ENCODE assay signal across 19 mouse cellular contexts in the genomic region with DNA sequence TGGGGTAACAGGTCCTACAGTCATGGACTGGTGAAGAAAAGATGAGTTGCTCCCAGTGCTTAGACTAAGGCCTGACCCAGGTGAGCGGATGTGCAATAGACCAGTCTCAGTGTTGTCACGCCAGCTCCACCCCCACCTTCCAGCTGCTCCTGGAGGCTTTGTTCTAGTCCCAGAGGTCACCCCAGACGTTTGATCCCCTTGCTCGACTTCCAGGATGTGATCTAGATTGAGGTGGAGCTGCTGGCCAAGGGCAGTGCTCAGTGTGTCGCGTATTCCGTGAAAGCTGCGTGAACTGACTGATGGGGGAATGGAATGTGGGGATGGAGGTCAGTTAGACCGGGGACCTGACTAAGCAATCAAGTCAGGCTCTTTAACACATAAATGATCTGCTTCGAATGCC. TPM values are rescaled to one million over a fixed set of nuclear protein-coding genes. Genes with fewer than 3 reads are reported as not detected.
DNase-seq lines count a peak whose midpoint lies in the region; ATAC-seq and TF ChIP-seq lines count a peak whose summit lies in the region.
"Had no signal": no experiment of that assay in that cellular context is flagged by ENCODE, and none has a peak within 500 bp of the region (broad histone marks: within the 10 kb centered on the region; RNA-seq: fewer than 3 reads in every experiment).

No protein-coding gene starts in this region.

- ATAC-seq in kidney, embryonic 16.5 days (ENCODE audit: low FRiP score, low TSS enrichment) = 0 out of 2 replicates have a peak, but pooled peaks have one; percentile 14
- no peak for ATAC-seq in limb, embryonic 12.5 days (ENCODE audit: insufficient number of reproducible peaks, insufficient read depth, low FRiP score, low TSS enrichment, low read depth)
- ATAC-seq: forebrain, embryonic 14.5 days had no signal

- no peak for TF ChIP-seq CTCF in E14TG2a.4 (conservative IDR thresholded peaks at IDR 0.05; ENCODE audit: low read length)

- no peak for DNase-seq in kidney, postnatal 10 days
- peak; percentile 94 for DNase-seq in ZHBTc4 (ENCODE audit: low read depth, low spot score)
- DNase-seq in ovary, postnatal 14 days (ENCODE audit: low spot score) = no peak
- DNase-seq in urinary bladder, postnatal 10 days (ENCODE audit: low spot score) = no peak
- DNase-seq: cerebellum, adult 11 months; cerebellum, postnatal 36 days; heart, adult 2 months; heart, postnatal 10 days; kidney, adult 11 months; kidney, postnatal 4 days; lung, postnatal 10 days; thymus, postnatal 25 days had no signal

- peaks cover 61% of the 10 kb centered on the region for H3K4me1 ChIP-seq in kidney, embryonic 16.5 days (ENCODE audit: insufficient read depth, low read length)
- peaks cover 86% of the 10 kb centered on the region for H3K4me1 ChIP-seq in E14TG2a.4 (replicated peaks; ENCODE audit: low read depth, low read length)
- H3K4me1 ChIP-seq in limb, embryonic 12.5 days (replicated peaks) = peaks cover 72% of the 10 kb centered on the region

- no peak overlapping the region for H3K4me3 ChIP-seq in kidney, embryonic 16.5 days (ENCODE audit: low read length)
- H3K4me3 ChIP-seq in E14TG2a.4 (replicated peaks; ENCODE audit: low read length) = peak overlapping the region; percentile 71
- H3K4me3 ChIP-seq in limb, embryonic 12.5 days (replicated peaks) = no peak overlapping the region
- H3K4me3 ChIP-seq: heart, adult 2 months; hindbrain, embryonic 15.5 days; megakaryocyte, embryonic 14.5 days had no signal

- no peaks in the 10 kb centered on the region; the same call in 1 of the 2 replicates for H3K9me3 ChIP-seq in kidney, embryonic 16.5 days (ENCODE audit: low read length)
- H3K9me3 ChIP-seq in E14TG2a.4 (ENCODE audit: low read length) = no peaks in the 10 kb centered on the region
- no peaks in the 10 kb centered on the region for H3K9me3 ChIP-seq in limb, embryonic 12.5 days
- H3K9me3 ChIP-seq: hindbrain, embryonic 15.5 days had no signal

- no peaks in the 10 kb centered on the region for H3K36me3 ChIP-seq in kidney, embryonic 16.5 days (ENCODE audit: insufficient read depth, low read length)
- peaks cover 6% of the 10 kb centered on the region; the same call in 1 of the 2 replicates for H3K36me3 ChIP-seq in E14TG2a.4 (ENCODE audit: insufficient read depth, low read length)
- H3K36me3 ChIP-seq in limb, embryonic 12.5 days = peaks cover 4% of the 10 kb centered on the region; the same call in 1 of the 2 replicates
- H3K36me3 ChIP-seq: hindbrain, embryonic 15.5 days had no signal

- H3K9ac ChIP-seq in kidney, embryonic 16.5 days (replicated peaks; ENCODE audit: low read length) = no peak overlapping the region
- H3K9ac ChIP-seq in limb, embryonic 12.5 days (replicated peaks) = no peak overlapping the region
- H3K9ac ChIP-seq: hindbrain, embryonic 15.5 days; liver, embryonic 14.5 days had no signal

- no peaks in the 10 kb centered on the region for H3K27me3 ChIP-seq in kidney, embryonic 16.5 days (ENCODE audit: insufficient read depth, low read length)
- H3K27me3 ChIP-seq in E14TG2a.4 (ENCODE audit: insufficient read depth, low read length) = peaks cover 23% of the 10 kb centered on the region
- no peaks in the 10 kb centered on the region for H3K27me3 ChIP-seq in limb, embryonic 12.5 days
- H3K27me3 ChIP-seq: hindbrain, embryonic 15.5 days had no signal

- no peak overlapping the region for H3K27ac ChIP-seq in kidney, embryonic 16.5 days (ENCODE audit: low read length)
- peak overlapping the region; percentile 45; the same call in 1 of the 2 replicates for H3K27ac ChIP-seq in limb, embryonic 12.5 days
- H3K27ac ChIP-seq: heart, adult 2 months; hindbrain, embryonic 15.5 days; liver, embryonic 14.5 days had no signal

- H3K4me2 ChIP-seq in kidney, embryonic 16.5 days (replicated peaks; ENCODE audit: low read depth, low read length) = no peak overlapping the region
- H3K4me2 ChIP-seq in limb, embryonic 12.5 days = no peak overlapping the region
- H3K4me2 ChIP-seq: hindbrain, embryonic 15.5 days had no signal

- WGBS in kidney, embryonic 16.5 days = 33% methylated on average over 10 of the region's 10 CpGs
- 36% methylated on average over 10 of the region's 10 CpGs for WGBS in limb, embryonic 12.5 days

RNA-seq across cellular contexts. Expression of a gene that starts 43.8 kb away (rescaled TPM):
- polyA plus RNA-seq in kidney, embryonic 16.5 days (2015; fragmentation: Nextera tagmentation; extraction: Ambion mirVana) = 136 and 142 TPM in 2 replicates
- polyA plus RNA-seq in limb, embryonic 12.5 days (2016; fragmentation: Nextera tagmentation; extraction: Ambion mirVana) = 125 and 136 TPM in 2 replicates

RNA-seq across cellular contexts. Expression of a gene that starts 43.8 kb away (rescaled TPM):
- polyA plus RNA-seq in kidney, embryonic 16.5 days (2015; fragmentation: Nextera tagmentation; extraction: Ambion mirVana) = 28.7 and 29.1 TPM in 2 replicates
- 23.0 and 23.9 TPM in 2 replicates for polyA plus RNA-seq in limb, embryonic 12.5 days (2016; fragmentation: Nextera tagmentation; extraction: Ambion mirVana)
